Mouse (Mus musculus) ES-E14 (cell line): ENCODE measurements around the gene Baiap2l2.

Source experiments
- MAFK ChIP-seq: IDR thresholded peaks from 2 replicates; pipeline ENCODE4 v1.6.1; 2014; ENCODE audit warnings: mild to moderate bottlenecking, low read depth, low read length, inconsistent platforms; ENCODE audit not compliant: insufficient read depth
- ZNF384 ChIP-seq: IDR thresholded peaks from 2 replicates; pipeline ENCODE4 v1.6.1; 2012; ENCODE audit warnings: low read depth, low read length, inconsistent platforms

DNA sequence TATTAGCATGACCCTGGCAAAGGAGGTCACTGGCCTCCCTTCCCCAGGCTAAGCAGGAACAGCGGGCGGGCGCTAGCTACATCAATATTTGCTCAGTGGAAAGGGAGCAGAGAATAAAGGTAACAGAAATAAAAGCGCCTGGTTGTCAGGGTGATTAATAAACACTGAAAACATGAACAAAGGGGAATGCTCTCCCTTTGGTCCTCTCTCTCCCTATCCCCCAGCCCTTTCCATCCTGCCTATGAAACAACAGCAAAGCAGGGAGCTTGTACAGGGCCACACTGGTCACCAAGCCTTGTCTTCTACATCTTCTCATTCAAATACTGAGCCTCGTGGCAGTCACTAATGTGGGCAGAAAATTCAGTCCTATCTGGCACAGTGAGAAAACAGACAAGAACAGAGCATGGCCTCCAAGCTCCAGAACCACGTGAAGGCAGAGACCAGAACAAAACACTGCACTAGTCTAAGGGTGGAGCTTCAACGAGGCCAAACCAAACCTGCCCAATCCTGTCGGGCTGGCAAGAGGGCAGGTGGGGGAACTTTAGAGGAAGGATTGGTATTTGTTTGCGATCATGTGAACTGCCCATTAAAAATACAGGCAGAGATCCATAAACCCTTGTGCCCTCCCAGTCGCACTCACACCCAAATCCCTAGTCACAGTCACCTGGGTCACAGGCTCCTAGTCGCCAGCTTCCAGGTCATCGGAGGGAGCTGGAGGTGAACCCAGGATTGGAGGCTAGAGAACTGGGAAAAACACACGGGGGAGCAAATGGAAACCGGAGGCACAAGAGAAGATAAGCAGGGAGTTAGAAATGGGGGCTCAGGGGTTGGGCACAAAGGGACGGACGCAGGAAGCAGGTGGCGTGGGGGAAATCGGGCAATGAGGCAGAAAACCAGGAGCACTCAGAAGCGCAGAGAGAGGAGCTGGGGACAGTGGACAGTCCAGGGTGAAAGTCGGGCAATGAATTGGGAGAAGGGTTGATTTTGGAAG, 41.9 kb upstream of the Baiap2l2 start:
- TF ChIP-seq ZNF384 (no peak), MAFK (no peak)
